Mouse (Mus musculus): ENCODE data around the gene Mfge8.

Mfge8 gene

DNA sequence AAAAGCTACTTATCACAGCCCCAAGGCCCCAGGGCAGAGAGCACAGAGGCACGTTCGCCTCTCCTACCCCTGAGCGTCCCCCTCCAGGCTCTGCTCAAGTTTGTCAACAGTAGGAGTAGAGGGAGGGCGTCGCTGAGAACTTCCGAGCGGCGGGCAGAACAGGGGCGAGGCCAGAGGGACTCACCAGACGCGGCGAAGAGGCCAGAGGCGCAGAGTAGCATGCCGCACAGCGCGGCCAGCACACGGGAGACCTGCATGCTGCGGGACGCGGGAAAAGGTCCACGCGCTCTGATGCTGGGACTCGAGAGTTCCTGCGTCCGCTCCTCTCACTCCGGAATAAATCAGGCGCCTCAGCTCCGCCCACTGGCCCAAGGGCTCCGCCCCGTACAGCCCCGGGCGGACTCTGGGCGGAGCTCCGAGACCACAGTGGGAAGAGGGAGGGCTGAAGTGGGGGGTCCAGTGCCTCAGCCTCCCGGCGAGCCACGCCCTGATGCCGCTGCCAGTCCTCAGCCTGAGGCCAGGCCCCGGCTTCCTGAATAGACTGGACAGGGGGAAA lies at the start of gene Mfge8:
Gene Mfge8, minus strand, starts transcription at position 350 of the 556 bp plus-strand sequence.
- DNase-seq, result peak; percentile 55 to 75

GRCm38 (mm10) chr7:79194560-79195413 lies 45.9 kb upstream of the Mfge8 start:
- peak; percentile 74 to 77 for DNase-seq

DNA sequence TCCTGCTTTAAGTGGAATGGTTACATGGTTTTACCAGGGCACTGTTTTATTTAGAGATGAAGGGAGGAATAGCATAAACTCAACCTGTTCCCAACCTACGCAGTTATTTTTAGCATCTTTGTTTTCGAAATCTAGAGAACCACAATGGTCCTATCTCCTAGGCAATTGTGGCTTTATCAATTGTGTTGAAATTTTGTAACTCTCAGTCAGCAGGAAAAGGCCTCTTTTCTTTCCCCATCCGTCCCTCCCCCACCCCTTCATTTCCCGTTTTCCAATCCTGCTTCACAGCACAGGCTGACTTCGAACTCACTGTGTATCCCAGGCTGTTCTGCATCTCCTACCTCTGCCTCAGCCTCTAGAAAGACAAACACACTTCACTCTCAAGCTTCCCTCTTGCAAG lies 45.1 kb upstream of the Mfge8 start:
- DNase-seq, result no peak

DNA sequence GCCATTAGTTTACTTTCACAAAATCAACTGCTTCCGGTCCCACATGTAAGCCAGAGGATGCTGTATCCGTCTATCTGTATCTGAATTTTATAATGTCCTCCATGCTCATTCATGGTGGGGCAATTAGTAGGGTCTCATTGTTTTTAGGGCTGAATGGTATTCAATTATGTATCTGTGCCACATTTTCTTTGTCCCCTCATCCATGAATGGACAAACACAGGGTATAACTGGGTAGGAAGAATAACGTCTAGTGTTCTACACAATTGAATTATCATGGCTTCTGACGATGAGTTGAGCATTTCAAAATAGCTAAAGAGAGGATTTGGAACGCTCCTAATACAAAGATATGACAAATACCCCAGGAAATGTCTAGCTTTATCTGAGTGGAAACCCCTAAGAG lies 42.6 kb upstream of the Mfge8 start:
- no peak for DNase-seq

- DNase-seq, result no peak
These were observed 41.7 kb upstream of the Mfge8 start for GRCm38 (mm10) chr7:79190592-79190991.

GRCm38 (mm10) chr7:79189211-79189610 lies 40.4 kb upstream of the Mfge8 start:
- no peak for DNase-seq

DNA sequence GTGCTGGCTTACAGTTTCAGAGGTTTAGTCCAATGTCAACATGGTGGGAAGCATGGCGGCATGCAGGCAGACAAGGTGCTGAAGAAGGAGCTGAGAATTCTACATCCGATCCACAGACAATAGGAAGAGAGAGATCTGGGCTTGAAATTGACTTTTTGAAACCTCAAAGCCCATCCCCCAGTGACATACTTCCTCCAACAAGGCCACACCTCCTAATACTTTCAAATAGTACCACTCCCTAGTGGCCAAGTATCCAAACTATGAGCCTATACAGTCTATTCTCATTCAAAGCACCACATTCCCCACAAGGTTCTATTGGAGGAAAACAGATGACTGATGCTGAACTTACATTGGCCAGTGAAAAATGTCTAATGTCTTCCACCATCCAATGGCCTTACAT lies 38.7 kb upstream of the Mfge8 start:
- DNase-seq, result no peak

- DNase-seq, result no peak
These were observed 34.6 kb upstream of the Mfge8 start for GRCm38 (mm10) chr7:79183417-79183816.

GRCm38 (mm10) chr7:79173800-79174199 lies 24.9 kb upstream of the Mfge8 start:
- DNase-seq, result no peak

GRCm38 (mm10) chr7:79171782-79172181 lies 22.9 kb upstream of the Mfge8 start:
- DNase-seq, result no peak

GRCm38 (mm10) chr7:79167006-79167562 lies 18.2 kb upstream of the Mfge8 start:
- no peak for DNase-seq

DNA sequence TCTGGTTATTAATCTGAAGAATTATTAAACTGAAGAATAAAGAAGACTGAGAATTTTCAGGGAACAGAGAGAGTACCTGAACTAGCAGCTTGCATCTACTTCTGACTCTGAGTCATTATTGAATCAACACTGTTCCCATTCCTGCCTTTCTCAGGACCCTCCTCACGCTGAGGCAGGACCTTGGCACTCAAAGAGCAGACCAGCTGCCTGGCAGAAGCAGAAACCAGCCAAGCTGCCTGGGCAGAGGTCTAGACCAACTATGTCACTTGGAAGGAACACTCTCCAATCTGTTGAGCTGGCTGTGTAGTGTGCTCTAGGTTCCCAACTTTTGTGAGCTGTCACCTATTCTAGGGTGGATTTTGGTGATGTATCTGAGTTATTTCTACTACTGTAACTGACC lies 10.5 kb upstream of the Mfge8 start:
- no peak for DNase-seq

- no peak for DNase-seq
These were observed 662 bp upstream of the Mfge8 start for GRCm38 (mm10) chr7:79149522-79149921.

GRCm38 (mm10) chr7:79147931-79148653 lies 768 bp downstream of the Mfge8 start:
- DNase-seq, result no peak

DNA sequence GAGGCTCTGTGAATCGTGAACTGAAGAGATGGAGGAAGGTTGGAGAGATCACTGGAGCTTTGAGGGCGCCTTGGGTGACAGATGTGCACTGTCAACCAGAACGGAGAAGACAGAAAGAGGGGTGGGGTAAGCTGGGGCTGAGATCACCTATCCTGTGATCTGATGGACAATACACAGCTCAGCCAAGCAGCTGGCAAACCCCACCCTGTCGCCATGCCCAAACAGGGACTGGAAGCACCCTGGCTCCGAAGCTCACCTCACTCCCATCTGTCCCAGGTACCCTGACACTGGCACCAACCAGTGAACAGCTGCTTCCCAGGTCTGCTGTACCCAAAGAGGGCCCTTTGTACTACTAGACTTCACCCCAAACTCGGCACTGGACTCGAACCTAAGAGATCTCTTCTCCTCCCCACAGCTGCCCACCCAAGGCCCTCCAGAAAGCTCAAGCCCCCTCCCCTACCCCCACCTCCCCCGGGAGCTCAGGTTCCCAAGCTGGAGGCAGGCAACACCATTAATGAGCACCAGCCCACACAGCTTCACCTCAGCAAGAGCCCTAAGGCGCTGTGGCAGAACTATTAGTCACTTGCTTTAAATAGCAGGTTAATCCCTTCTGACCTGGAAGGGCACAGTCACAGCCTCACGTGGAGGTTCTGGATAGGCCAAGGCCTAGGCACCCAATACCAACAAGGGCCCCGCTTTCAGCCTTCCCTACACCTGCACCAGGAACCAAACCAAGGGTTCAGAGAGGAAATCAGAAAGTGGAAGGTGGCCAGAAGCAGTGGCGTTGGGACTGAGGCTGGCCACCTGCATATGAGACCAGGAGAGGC lies 1.6 kb downstream of the Mfge8 start:
- no peak for DNase-seq

GRCm38 (mm10) chr7:79140897-79141296 lies 8.0 kb downstream of the Mfge8 start:
- peak; percentile 80 to 87 for DNase-seq

DNA sequence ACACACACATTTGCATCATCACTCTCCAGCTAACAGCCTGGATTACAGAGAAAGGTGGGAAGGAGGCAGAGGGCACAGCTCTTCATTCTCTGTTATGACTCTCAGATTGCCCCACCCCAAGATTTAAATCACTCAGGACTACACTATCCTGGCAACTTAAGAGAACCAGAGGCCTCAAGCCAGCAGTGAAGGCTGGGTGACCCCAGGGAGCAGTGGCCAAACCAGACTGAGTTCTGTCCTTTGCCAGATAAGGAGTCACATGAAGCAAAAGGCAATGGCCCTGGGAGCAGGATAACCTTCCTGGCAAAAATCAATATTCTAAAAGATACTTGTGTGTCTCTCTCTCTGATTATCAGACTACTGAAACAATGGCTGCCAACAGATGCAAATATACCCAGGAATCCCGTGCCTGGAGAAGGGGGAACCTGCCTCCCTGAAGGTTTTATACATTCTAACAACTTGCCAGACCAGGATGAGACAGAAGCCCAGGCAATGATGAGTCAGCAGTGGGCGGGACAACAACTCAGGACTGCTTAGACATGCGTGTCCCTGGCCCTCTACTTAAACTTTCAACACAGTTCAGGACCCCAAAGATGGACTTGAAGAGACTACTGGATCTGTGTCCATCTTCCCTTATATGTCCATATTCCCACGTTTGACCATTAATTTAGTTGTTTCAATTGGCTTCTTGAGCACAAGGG lies 8.8 kb downstream of the Mfge8 start:
- DNase-seq, result no peak

- no peak for DNase-seq
These were observed 9.5 kb downstream of the Mfge8 start for GRCm38 (mm10) chr7:79139328-79139824.

DNA sequence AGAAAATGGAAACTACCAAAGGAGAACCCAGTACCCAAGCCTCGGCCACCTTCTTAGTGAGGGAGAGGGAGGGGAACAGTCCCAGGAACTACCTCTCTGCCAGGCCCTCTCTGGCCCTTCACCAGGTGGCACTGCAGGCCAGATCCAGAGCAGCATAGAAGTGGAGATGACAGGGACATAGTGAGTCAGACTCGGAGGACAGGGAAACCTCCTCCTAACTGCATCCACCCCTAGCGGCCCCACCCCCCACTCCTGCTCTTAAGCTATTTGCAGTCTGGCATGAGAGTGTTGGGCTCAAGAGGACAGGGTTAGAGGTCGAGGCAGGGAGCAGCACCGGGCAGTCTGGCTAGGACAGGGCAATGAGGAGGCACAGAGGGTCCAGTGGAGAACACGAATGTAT lies 15.5 kb downstream of the Mfge8 start:
- DNase-seq, result no peak

GRCm38 (mm10) chr7:79130843-79131444 lies 17.9 kb downstream of the Mfge8 start, which contains the start of gene Hapln3:
Gene Hapln3, minus strand, starts transcription at chr7:79131018.
- peak in 1 of 2 experiments; percentile 14 for DNase-seq

GRCm38 (mm10) chr7:79130385-79130784 lies 18.5 kb downstream of the Mfge8 start:
- no peak for DNase-seq

Data from cerebellum, postnatal 25 days (tissue).